Mouse (Mus musculus) left cerebral cortex, adult 6 months (tissue): ENCODE measurements around the gene Canx. TPM values are rescaled to one million over a fixed set of nuclear protein-coding genes. Genes with fewer than 3 reads are reported as not detected.

Experiments used
- long read RNA-seq, 2 experiments: library from polyadenylated mRNA; unstranded; transcript quantifications; one replicate each; pipeline ENCODE4 v2.0.0; 2019 to 2020
- polyA plus RNA-seq: library from polyadenylated mRNA; unstranded; fragments of <200 nt; fragmentation: Nextera tagmentation; gene quantifications from 2 replicates; pipeline ENCODE4 v1.2.3, GENCODE M21; 2021

Canx gene
- polyA plus RNA-seq, result 87.9 and 189 TPM in 2 replicates
- long read RNA-seq, experiment 1, full-length matches to known transcripts, result 657 of 925 reads
- long read RNA-seq, experiment 1, partial matches to known transcripts, result 158 of 925 reads
- long read RNA-seq, experiment 1, other reads (novel, unspliced or antisense), result 110 of 925 reads
- long read RNA-seq, experiment 2, transcript Canx-201 (15 exons, 3,779 nt), result major isoform, 59 of 481 reads
- long read RNA-seq, experiment 2, transcript Canx-202 (5 exons, 708 nt), result minor isoform, 9 of 481 reads
- long read RNA-seq, experiment 2, partial matches to known transcripts, result 262 of 481 reads
- long read RNA-seq, experiment 2, other reads (novel, unspliced or antisense), result 151 of 481 reads

GRCm38 (mm10) chr11:50325496-50326301 lies at the start of gene Canx:
TSS of gene Canx (minus strand) at chr11:50325673.

GRCm38 (mm10) chr11:50354162-50354561 lies 28.7 kb upstream of the Canx start, which contains the start of gene Cby3:
TSS of gene Cby3 (plus strand) at chr11:50354462.

GRCm38 (mm10) chr11:50292190-50292855 lies 33.1 kb downstream of the Canx start, which contains the start of gene Maml1:
TSS of gene Maml1 (minus strand) at chr11:50292311.

Other genes with a start within 250 kb of the Canx start
- gene Tbc1d9b, start 194.3 kb downstream of the Canx start, polyA plus RNA-seq, result 84.3 and 84.9 TPM in 2 replicates
- 18.9 and 24.9 TPM in 2 replicates for gene Mrnip, start 151.2 kb downstream of the Canx start, polyA plus RNA-seq
- 303 and 390 TPM in 2 replicates for gene Sqstm1, start 114.8 kb downstream of the Canx start, polyA plus RNA-seq
- 12.0 and 15.5 TPM in 2 replicates for gene Mgat4b, start 114.8 kb downstream of the Canx start, polyA plus RNA-seq
- 14.5 and 16.4 TPM in 2 replicates for gene Ltc4s, start 87.1 kb downstream of the Canx start, polyA plus RNA-seq
- gene Maml1, start 33.4 kb downstream of the Canx start, polyA plus RNA-seq, result 0.81 and 2.4 TPM in 2 replicates
- gene Cby3, start 28.8 kb upstream of the Canx start, polyA plus RNA-seq, result 0.93 and 1.0 TPM in 2 replicates
- gene Hnrnph1, start 51.3 kb upstream of the Canx start, polyA plus RNA-seq, result 35.4 and 45.9 TPM in 2 replicates
- gene Rufy1, start 105.5 kb upstream of the Canx start, polyA plus RNA-seq, result 19.1 and 21.9 TPM in 2 replicates